Mouse (Mus musculus) subcutaneous adipose tissue, adult 2 months (tissue): ENCODE data around the gene Gm13420. TPM values are rescaled to one million over a fixed set of nuclear protein-coding genes. Genes with fewer than 3 reads are reported as not detected.

Experiments used
- polyA plus RNA-seq: library from polyadenylated mRNA; depleted of rRNA; stranded (reverse); fragments of >200 nt; gene quantifications from 2 replicates; pipeline ENCODE4 v1.2.3, GENCODE M21; 2012; ENCODE audit warnings: low replicate concordance; rRNA removed

Gene Gm13420
- 0.14 and 0.48 TPM in 2 replicates for polyA plus RNA-seq

GRCm38 (mm10) chr2:29751497-29751896 is at the start of gene Gm13420:
TSS of gene Gm13420 (minus strand) at chr2:29751685.

GRCm38 (mm10) chr2:29787937-29788681 is 36.6 kb upstream of the Gm13420 start, which contains the start of gene Trub2:
TSS of gene Trub2 (minus strand) at chr2:29788502.

GRCm38 (mm10) chr2:29787104-29787917 is 35.8 kb upstream of the Gm13420 start, which contains the start of gene Coq4:
TSS of gene Coq4 (plus strand) at chr2:29787493.

Other genes starting within 250 kb of the Gm13420 start
- 75.0 and 85.4 TPM in 2 replicates for gene Rapgef1, start 132.0 kb downstream of the Gm13420 start, polyA plus RNA-seq
- gene Gm13547, start 7.6 kb upstream of the Gm13420 start, polyA plus RNA-seq = not detected in 2 replicates
- gene Coq4, start 35.8 kb upstream of the Gm13420 start, polyA plus RNA-seq = 28.0 and 112 TPM in 2 replicates
- gene Trub2, start 36.8 kb upstream of the Gm13420 start, polyA plus RNA-seq = 80.3 and 102 TPM in 2 replicates
- 41.1 and 50.7 TPM in 2 replicates for gene Slc27a4, start 50.9 kb upstream of the Gm13420 start, polyA plus RNA-seq
- 47.5 and 56.5 TPM in 2 replicates for gene Urm1, start 68.4 kb upstream of the Gm13420 start, polyA plus RNA-seq
- 40.8 and 41.1 TPM in 2 replicates for gene Cercam, start 117.5 kb upstream of the Gm13420 start, polyA plus RNA-seq
- 29.8 and 54.7 TPM in 2 replicates for gene Odf2, start 137.5 kb upstream of the Gm13420 start, polyA plus RNA-seq
- gene Gle1, start 183.7 kb upstream of the Gm13420 start, polyA plus RNA-seq = 31.3 TPM in 2 replicates
- gene Sptan1, start 213.9 kb upstream of the Gm13420 start, polyA plus RNA-seq = 236 and 374 TPM in 2 replicates